Mouse (Mus musculus) lung, adult 2 months (tissue): Measurements from ENCODE around the gene Olfr1233. TPM values are rescaled to one million over a fixed set of nuclear protein-coding genes. Genes with fewer than 3 reads are reported as not detected.

Source experiments
- DNase-seq: peaks from one replicate; pipeline ENCODE4 v3.0.0; 2022
- H3K4me1 ChIP-seq: fragments of 200-500 bp; 2 replicates; pipeline ENCODE4 v1.6.1; 2011; ENCODE audit warnings: low read length; ENCODE audit not compliant: control insufficient read depth, insufficient read depth
- H3K4me3 ChIP-seq: fragments of 200-500 bp; replicated peaks from 2 replicates; pipeline ENCODE3; 2011; ENCODE audit warnings: low read depth, mild to moderate bottlenecking, control low read depth, low read length; ENCODE audit errors: extremely low read depth
- CTCF ChIP-seq: fragments of 200-500 bp; IDR thresholded peaks from 2 replicates; pipeline ENCODE4 v1.5.1; 2011; ENCODE audit warnings: mild to moderate bottlenecking, low read length, control low read depth; ENCODE audit not compliant: insufficient read depth
- POLR2A ChIP-seq: fragments of 200-500 bp; IDR thresholded peaks from 2 replicates; pipeline ENCODE4 v1.6.1; 2011; ENCODE audit warnings: low read depth, mild to moderate bottlenecking, control low read depth, low read length, borderline replicate concordance; ENCODE audit errors: extremely low read depth
- WGBS: fragments of 180-500 bp; shearing (Covaris S2); methylation state at CpG from one replicate; pipeline ENCODE4 v1.1.7; 2018; 5-methylcytosine and 5-hydroxymethylcytosine counted together
- polyA plus RNA-seq: library from polyadenylated mRNA; depleted of rRNA; stranded (reverse); fragments of >200 nt; gene quantifications from 2 replicates; pipeline ENCODE4 v1.2.3, GENCODE M21; 2012; rRNA removed

Gene Olfr1233
- not detected in 2 replicates for polyA plus RNA-seq

DNA sequence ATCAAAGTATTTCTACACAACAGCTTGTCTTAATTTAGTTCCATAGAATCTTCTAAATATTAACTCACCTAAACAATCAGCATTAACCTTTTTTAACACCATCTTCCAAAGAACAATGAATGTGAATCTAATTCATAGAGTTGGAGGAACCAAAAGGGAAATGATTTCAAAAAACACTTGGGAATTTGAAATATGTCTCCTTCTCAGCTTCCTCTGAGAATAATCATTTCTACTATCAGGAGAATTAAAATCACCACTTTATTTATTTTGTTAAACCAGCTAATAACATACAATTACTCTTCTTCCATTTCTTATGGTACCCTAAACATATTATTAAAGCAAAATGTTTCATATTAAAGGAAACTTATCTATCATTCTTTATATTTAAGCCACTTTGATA, at the start of gene Olfr1233:
Olfr1233 (minus strand) TSS at position 101 of the 400 bp plus-strand sequence.
- H3K4me3 ChIP-seq: no peak within 1 kb of the TSS
- TF ChIP-seq POLR2A (no peak), CTCF (no peak)
- DNase-seq: no peak
- no peaks in the 10 kb centered on the region for H3K4me1 ChIP-seq

- WGBS: 79% methylated on average over 4 of the region's 4 CpGs
- Histone ChIP-seq H3K4me1 (no peaks in the 10 kb centered on the region), H3K4me3 (no peak within 1 kb of the TSS)
- no peak for DNase-seq
- TF ChIP-seq POLR2A (no peak), CTCF (no peak)
These were observed 22.6 kb upstream of the Olfr1233 start, which contains the start of gene Olfr1234 for GRCm38 (mm10) chr2:89364765-89365164. TSS of gene Olfr1234 (minus strand) at chr2:89364865.

GRCm38 (mm10) chr2:89329575-89329974, 12.6 kb downstream of the Olfr1233 start, which contains the start of gene Olfr1232:
TSS of gene Olfr1232 (minus strand) at chr2:89329675.
- TF ChIP-seq CTCF (no peak), POLR2A (no peak)
- no peak within 1 kb of the TSS for H3K4me3 ChIP-seq

GRCm38 (mm10) chr2:89306974-89307373, 35.2 kb downstream of the Olfr1233 start, which contains the start of gene Olfr1231:
TSS of gene Olfr1231 (minus strand) at chr2:89307074.
- no peaks in the 10 kb centered on the region for H3K4me1 ChIP-seq
- no peak within 1 kb of the TSS for H3K4me3 ChIP-seq
- no peak for DNase-seq
- TF ChIP-seq CTCF: no peak
- TF ChIP-seq POLR2A: no peak
- 72% methylated on average over 2 of the region's 2 CpGs for WGBS

More at GRCm38 (mm10) chr2:89329575-89329974, 12.6 kb downstream of the Olfr1233 start, which contains the start of gene Olfr1232:
- no peak for DNase-seq
- no peaks in the 10 kb centered on the region for H3K4me1 ChIP-seq

- no peak for TF ChIP-seq CTCF
- TF ChIP-seq POLR2A: no peak
- no peak for DNase-seq
- 64% methylated on average over 1 of the region's 1 CpGs for WGBS
- Histone ChIP-seq H3K4me1 (no peaks in the 10 kb centered on the region), H3K4me3 (no peak within 1 kb of the TSS)
These were observed 45.0 kb downstream of the Olfr1233 start, which contains the start of gene Olfr1230 for GRCm38 (mm10) chr2:89297168-89297567. TSS of gene Olfr1230 (minus strand) at chr2:89297268.

GRCm38 (mm10) chr2:89287914-89288313, 54.3 kb downstream of the Olfr1233 start, which contains the start of gene Olfr1229:
TSS of gene Olfr1229 (minus strand) at chr2:89288014.
- WGBS: 57% methylated on average over 2 of the region's 2 CpGs
- no peaks in the 10 kb centered on the region for H3K4me1 ChIP-seq
- H3K4me3 ChIP-seq: no peak within 1 kb of the TSS
- TF ChIP-seq CTCF (no peak), POLR2A (no peak)
- no peak for DNase-seq

Other genes with a start within 250 kb of the Olfr1233 start
- not detected in 2 replicates for gene Olfr1220, start 235.6 kb downstream of the Olfr1233 start, polyA plus RNA-seq
- gene Olfr1221, start 225.1 kb downstream of the Olfr1233 start, polyA plus RNA-seq: not detected in 2 replicates
- gene Olfr1222, start 209.3 kb downstream of the Olfr1233 start, polyA plus RNA-seq: not detected in 2 replicates
- not detected in 2 replicates for gene Olfr1223, start 190.8 kb downstream of the Olfr1233 start, polyA plus RNA-seq
- gene Olfr1224-ps1, start 178.3 kb downstream of the Olfr1233 start, polyA plus RNA-seq: not detected in 2 replicates
- not detected in 2 replicates for gene Olfr1225, start 167.7 kb downstream of the Olfr1233 start, polyA plus RNA-seq
- not detected in 2 replicates for gene Olfr1226, start 142.3 kb downstream of the Olfr1233 start, polyA plus RNA-seq
- not detected in 2 replicates for gene Olfr1228, start 88.3 kb downstream of the Olfr1233 start, polyA plus RNA-seq
- gene Olfr1229, start 54.4 kb downstream of the Olfr1233 start, polyA plus RNA-seq: not detected in 2 replicates
- not detected in 2 replicates for gene Olfr1230, start 45.1 kb downstream of the Olfr1233 start, polyA plus RNA-seq
- not detected in 2 replicates for gene Olfr1231, start 35.3 kb downstream of the Olfr1233 start, polyA plus RNA-seq
- gene Olfr1232, start 12.7 kb downstream of the Olfr1233 start, polyA plus RNA-seq: not detected in 2 replicates
- gene Olfr1234, start 22.5 kb upstream of the Olfr1233 start, polyA plus RNA-seq: not detected in 2 replicates
- gene Olfr1238, start 67.3 kb upstream of the Olfr1233 start, polyA plus RNA-seq: not detected in 2 replicates
- gene Olfr1239, start 78.0 kb upstream of the Olfr1233 start, polyA plus RNA-seq: not detected in 2 replicates
- gene Olfr1240, start 100.6 kb upstream of the Olfr1233 start, polyA plus RNA-seq: not detected in 2 replicates
- not detected in 2 replicates for gene Olfr1241, start 144.7 kb upstream of the Olfr1233 start, polyA plus RNA-seq
- gene Olfr1242, start 155.9 kb upstream of the Olfr1233 start, polyA plus RNA-seq: not detected in 2 replicates
- not detected in 2 replicates for gene Olfr1243, start 189.1 kb upstream of the Olfr1233 start, polyA plus RNA-seq
- gene Olfr1245, start 236.0 kb upstream of the Olfr1233 start, polyA plus RNA-seq: not detected in 2 replicates